Mouse (Mus musculus): Measurements from ENCODE around the gene Adam12. TPM values are rescaled to one million over a fixed set of nuclear protein-coding genes. Genes with fewer than 3 reads are reported as not detected.

Gene Adam12
- polyA plus RNA-seq, 1 experiment from 2014 or later: 2.3 TPM

DNA sequence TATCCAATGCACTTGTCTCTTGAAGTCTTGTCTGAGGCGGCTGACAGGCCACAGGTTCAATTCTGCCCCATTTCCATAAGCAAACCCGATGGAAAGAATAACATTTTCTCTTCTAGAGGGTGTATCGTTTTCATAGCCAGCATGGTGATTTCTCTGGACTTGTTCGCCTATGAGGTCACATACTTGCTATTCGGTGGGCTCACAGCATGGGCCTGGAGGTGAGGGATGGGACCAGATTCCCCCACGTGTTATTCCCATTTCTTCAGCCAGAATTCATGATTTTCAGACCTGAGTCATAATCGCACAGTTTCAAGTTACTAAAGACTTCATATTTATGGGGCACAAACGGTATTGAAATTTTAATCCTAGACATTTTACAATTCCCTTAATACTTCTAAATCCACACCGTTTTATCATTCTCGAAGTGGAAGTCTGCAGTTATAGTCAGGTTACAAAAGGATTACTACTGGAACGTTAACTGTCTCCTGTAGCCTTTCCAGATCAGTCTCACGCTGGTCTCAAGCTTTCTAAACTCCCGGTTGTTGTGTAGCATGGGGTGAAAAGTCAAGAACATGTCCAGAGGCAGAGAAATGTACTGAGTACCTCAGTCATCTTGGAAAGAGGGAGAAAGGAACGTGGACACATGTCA is 58.4 kb downstream of the Adam12 start:
- H3K27me3 ChIP-seq: no peaks in the 10 kb centered on the region

DNA sequence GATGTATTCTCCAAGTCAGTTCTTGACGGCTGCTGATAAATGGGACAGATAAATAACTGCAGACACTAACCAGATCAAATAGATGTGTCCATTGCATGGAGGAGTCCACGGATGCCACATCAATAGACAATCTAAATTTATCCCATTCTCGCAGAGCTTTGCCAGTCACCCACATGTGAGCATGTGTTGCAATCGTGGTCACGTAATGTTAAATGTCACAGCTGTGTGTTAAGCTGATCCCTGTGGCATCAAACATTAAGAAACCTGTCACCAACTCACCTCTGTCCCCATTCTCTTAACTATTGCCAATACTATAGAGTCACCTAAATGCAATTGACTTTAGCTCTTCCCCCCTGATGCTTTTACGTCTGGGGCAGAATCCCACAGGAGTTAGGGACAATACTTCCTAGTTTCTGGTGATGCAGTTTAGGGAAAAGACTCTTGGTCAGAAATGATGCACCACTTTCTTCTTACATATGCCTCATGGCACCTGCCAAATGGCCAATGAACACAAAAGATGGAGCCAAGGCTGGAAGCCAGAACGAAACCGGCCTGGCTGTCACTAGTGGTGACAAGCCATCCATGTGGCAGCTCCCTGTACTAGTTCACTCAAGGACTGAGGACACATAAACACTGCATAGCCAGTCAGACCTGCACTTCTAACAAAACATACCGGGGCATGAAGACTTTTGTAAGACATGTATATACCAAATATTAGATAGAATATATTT is 61.6 kb downstream of the Adam12 start:
- H3K36me3 ChIP-seq: no peaks in the 10 kb centered on the region
- no peak overlapping the region for H3K4me3 ChIP-seq
- H3K4me1 ChIP-seq: no peaks in the 10 kb centered on the region
- no peak overlapping the region for H3K4me2 ChIP-seq (replicated peaks)
- H3K27me3 ChIP-seq: no peaks in the 10 kb centered on the region
- H3K9ac ChIP-seq (replicated peaks): no peak overlapping the region
- ATAC-seq (replicated peaks): no peak
- H3K27ac ChIP-seq (replicated peaks): no peak overlapping the region
- H3K9me3 ChIP-seq: no peaks in the 10 kb centered on the region
- WGBS: 87% methylated on average over 9 of the region's 9 CpGs

More for the DNA sequence above, 58.4 kb downstream of the Adam12 start:
- no peak overlapping the region for H3K4me2 ChIP-seq (replicated peaks)
- H3K36me3 ChIP-seq: no peaks in the 10 kb centered on the region
- no peak for ATAC-seq (replicated peaks)
- H3K9me3 ChIP-seq: no peaks in the 10 kb centered on the region
- H3K4me1 ChIP-seq: no peaks in the 10 kb centered on the region
- no peak overlapping the region for H3K9ac ChIP-seq (replicated peaks)
- H3K27ac ChIP-seq (replicated peaks): no peak overlapping the region
- 84% methylated on average over 14 of the region's 14 CpGs for WGBS
- H3K4me3 ChIP-seq: no peak overlapping the region

DNA sequence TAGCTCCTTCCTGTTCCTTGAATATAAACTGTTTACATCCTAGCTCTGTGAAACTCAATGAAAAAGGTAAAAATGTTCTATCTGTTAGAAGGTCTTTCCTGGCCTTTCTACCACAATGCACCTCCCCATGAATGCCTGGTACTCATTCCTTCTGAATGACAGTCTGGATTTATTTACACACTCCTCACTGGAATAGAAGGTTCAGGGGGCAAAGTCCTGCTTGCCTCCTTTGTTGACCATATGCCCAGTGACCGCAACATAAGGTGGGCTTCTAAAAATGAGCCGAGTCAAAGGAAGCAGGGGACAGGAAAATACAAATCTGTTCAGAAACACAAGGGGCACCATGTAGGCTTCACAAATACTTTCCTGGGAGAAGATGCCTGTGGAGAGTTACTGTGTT is 62.2 kb downstream of the Adam12 start:
- Histone ChIP-seq H3K36me3 (no peaks in the 10 kb centered on the region), H3K4me3 (no peak overlapping the region), H3K9ac (replicated peaks) (no peak overlapping the region), H3K27ac (replicated peaks) (no peak overlapping the region), H3K4me2 (replicated peaks) (no peak overlapping the region), H3K9me3 (no peaks in the 10 kb centered on the region), H3K4me1 (no peaks in the 10 kb centered on the region), H3K27me3 (no peaks in the 10 kb centered on the region)
- WGBS: 93% methylated on average over 2 of the region's 2 CpGs
- no peak for ATAC-seq (replicated peaks)

DNA sequence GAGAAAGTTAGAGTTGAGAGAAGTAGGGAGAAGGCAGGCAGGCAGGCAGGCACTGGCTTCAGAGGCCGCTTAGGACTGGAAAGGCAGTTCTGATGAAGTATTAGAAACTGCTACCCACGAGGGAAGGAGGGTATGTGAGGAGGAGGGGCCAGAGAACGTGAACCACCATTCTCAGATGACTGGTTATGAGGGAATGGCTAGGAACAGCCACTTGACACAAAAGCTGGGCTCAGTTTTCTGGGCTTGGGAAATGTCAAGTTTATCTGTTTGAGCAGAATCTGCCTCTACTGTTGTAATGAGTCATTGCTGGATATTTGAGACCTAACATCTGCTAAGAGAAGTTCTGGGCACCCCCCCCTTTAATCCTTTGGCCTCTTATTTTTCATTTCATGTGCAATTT is 64.4 kb downstream of the Adam12 start:
- Histone ChIP-seq H3K4me1 (no peaks in the 10 kb centered on the region), H3K27me3 (no peaks in the 10 kb centered on the region), H3K36me3 (no peaks in the 10 kb centered on the region), H3K9ac (replicated peaks) (no peak overlapping the region), H3K27ac (replicated peaks) (no peak overlapping the region), H3K9me3 (no peaks in the 10 kb centered on the region), H3K4me2 (replicated peaks) (no peak overlapping the region), H3K4me3 (no peak overlapping the region)
- 48% methylated on average over 3 of the region's 3 CpGs for WGBS
- ATAC-seq (replicated peaks): no peak

DNA sequence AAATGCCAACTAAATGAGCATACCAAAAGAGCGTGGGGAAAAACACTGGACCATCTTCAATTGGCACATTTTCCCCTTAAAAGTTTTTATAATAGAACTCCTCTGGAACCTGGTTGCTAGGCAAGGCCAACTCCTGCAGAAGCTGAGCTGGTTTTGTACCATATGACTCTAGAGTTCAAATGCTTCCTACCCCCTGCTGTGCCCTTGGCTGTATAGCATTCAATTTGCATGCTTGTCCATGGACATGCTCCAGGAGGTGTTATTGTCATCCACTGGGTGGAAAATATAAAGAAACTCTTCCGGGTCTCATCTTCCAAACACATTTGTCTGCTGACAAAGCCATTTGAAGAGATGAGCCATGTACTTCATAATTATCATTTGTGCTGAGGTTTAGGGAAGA is 68.2 kb downstream of the Adam12 start:
- Histone ChIP-seq H3K27ac (replicated peaks) (no peak overlapping the region), H3K4me2 (replicated peaks) (no peak overlapping the region), H3K4me1 (no peaks in the 10 kb centered on the region), H3K9me3 (no peaks in the 10 kb centered on the region), H3K9ac (replicated peaks) (no peak overlapping the region), H3K4me3 (no peak overlapping the region), H3K27me3 (no peaks in the 10 kb centered on the region), H3K36me3 (no peaks in the 10 kb centered on the region)
- no peak for ATAC-seq (replicated peaks)
- 68% methylated on average over 2 of the region's 2 CpGs for WGBS

DNA sequence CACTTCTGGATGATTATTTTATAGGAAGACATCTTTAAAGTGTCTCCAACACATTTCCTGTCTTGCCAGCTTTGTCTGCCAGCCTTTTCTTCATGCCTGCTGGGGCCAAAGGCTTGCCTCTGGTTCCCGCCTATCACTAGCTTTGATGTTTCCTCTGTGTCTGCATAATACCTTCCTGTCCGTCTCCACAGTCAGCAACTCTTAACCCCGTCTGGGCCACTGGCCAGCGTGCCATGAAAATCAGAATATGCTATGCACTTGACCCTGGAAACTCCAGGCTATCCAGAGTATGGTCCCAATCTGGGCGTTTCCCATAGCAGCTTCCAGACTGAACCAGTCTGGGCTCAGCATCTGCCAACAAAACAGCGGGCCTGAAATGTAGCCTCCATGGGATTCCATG is 69.1 kb downstream of the Adam12 start:
- no peak overlapping the region for H3K4me2 ChIP-seq (replicated peaks)
- no peak overlapping the region for H3K4me3 ChIP-seq
- no peaks in the 10 kb centered on the region for H3K27me3 ChIP-seq
- H3K36me3 ChIP-seq: no peaks in the 10 kb centered on the region
- no peaks in the 10 kb centered on the region for H3K4me1 ChIP-seq
- no peak for ATAC-seq (replicated peaks)
- no peaks in the 10 kb centered on the region for H3K9me3 ChIP-seq
- 68% methylated on average over 6 of the region's 6 CpGs for whole genome bisulfite sequencing
- H3K9ac ChIP-seq (replicated peaks): no peak overlapping the region
- no peak overlapping the region for H3K27ac ChIP-seq (replicated peaks)

DNA sequence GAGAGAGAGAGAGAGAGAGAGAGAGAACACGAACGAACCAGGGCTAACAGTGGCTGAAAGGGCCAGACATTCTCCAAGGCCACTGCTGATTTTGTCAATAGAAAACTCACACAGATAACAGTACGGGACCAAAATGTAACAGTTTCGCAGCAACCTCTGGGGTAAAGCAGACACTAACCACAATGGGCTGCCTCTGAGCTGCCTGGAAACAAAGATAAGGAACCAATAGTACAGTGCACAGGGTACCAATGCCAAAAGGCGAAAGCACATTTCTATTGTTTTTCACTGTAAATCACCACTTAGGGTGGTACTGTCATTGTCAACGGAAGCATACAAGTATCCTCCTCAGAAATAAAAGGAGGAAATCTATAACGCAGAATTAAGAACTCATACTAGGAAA is 72.3 kb downstream of the Adam12 start:
- Histone ChIP-seq H3K9me3 (no peaks in the 10 kb centered on the region), H3K36me3 (no peaks in the 10 kb centered on the region), H3K27me3 (no peaks in the 10 kb centered on the region), H3K4me1 (no peaks in the 10 kb centered on the region), H3K4me3 (no peak overlapping the region), H3K9ac (replicated peaks) (no peak overlapping the region), H3K27ac (replicated peaks) (no peak overlapping the region), H3K4me2 (replicated peaks) (no peak overlapping the region)
- 83% methylated on average over 7 of the region's 7 CpGs for WGBS
- no peak for ATAC-seq (replicated peaks)

DNA sequence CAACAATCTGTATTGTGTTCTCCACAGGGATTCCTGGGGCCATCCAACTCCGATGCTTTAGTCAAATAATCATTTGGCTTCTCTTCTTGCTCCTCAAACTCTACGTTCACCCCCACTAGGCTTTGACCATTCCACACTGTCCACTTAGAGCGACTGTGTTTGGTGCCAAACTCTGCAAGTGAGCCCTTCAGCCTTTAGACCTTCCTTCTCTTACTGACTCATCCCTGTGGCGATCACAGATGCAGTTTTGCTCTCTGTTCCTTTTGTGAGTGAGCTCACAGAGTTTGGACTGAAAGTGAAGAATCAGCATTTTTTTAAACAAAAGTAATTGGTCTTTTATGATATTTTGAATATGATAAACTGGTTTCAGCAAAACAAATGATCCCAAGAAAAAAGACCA is 80.6 kb downstream of the Adam12 start:
- no peaks in the 10 kb centered on the region for H3K36me3 ChIP-seq
- no peak overlapping the region for H3K27ac ChIP-seq (replicated peaks)
- WGBS: 87% methylated on average over 4 of the region's 4 CpGs
- no peaks in the 10 kb centered on the region for H3K27me3 ChIP-seq
- no peak overlapping the region for H3K9ac ChIP-seq (replicated peaks)
- no peaks in the 10 kb centered on the region for H3K9me3 ChIP-seq
- no peak overlapping the region for H3K4me2 ChIP-seq (replicated peaks)
- no peak overlapping the region for H3K4me3 ChIP-seq
- no peaks in the 10 kb centered on the region for H3K4me1 ChIP-seq
- no peak for ATAC-seq (replicated peaks)

DNA sequence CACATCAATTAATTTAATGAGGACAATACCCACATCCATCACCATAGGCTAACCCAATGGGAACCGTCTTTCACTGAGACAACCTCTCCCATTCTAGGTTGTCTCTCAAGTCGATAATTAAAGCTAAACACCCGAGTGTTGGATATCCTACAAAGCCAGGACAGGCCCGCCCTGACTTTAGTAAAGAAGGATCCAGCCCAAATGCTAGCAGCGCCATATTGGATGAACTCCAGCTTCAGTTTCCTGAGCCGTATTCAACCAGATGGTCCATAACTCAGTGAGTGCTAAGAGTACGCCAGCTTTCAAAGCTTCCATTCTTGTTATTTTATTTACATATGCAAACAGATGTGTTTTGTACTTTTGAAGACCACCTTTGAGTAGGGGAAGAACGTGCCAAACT is 81.6 kb downstream of the Adam12 start:
- Histone ChIP-seq H3K27ac (replicated peaks) (no peak overlapping the region), H3K9ac (replicated peaks) (no peak overlapping the region), H3K9me3 (no peaks in the 10 kb centered on the region), H3K27me3 (no peaks in the 10 kb centered on the region), H3K4me1 (no peaks in the 10 kb centered on the region), H3K4me2 (replicated peaks) (no peak overlapping the region), H3K36me3 (no peaks in the 10 kb centered on the region), H3K4me3 (no peak overlapping the region)
- 62% methylated on average over 8 of the region's 8 CpGs for WGBS
- ATAC-seq (replicated peaks): no peak

DNA sequence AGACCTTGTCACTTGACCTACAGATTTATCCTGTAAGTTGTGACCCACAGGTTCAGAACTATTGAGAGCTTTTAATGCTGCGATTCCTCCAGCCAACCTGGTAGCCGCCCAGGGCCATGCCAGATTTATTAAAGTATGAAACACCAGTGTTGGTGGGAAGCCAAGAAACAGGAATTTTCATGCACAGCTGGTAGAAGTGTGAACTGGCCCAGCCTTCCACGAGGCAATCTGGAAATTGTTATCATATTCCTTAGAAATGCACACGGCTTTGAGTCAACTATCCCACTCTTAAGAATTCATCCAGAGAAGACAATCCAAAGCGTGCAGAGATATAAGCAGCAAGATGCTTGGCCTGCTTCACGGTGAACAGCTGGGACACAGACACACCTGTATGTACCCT is 82.6 kb downstream of the Adam12 start:
- WGBS: 88% methylated on average over 6 of the region's 6 CpGs
- Histone ChIP-seq H3K4me1 (no peaks in the 10 kb centered on the region), H3K27me3 (no peaks in the 10 kb centered on the region), H3K9me3 (no peaks in the 10 kb centered on the region), H3K9ac (replicated peaks) (no peak overlapping the region), H3K4me3 (no peak overlapping the region), H3K36me3 (no peaks in the 10 kb centered on the region), H3K27ac (replicated peaks) (no peak overlapping the region), H3K4me2 (replicated peaks) (no peak overlapping the region)
- no peak for ATAC-seq (replicated peaks)

DNA sequence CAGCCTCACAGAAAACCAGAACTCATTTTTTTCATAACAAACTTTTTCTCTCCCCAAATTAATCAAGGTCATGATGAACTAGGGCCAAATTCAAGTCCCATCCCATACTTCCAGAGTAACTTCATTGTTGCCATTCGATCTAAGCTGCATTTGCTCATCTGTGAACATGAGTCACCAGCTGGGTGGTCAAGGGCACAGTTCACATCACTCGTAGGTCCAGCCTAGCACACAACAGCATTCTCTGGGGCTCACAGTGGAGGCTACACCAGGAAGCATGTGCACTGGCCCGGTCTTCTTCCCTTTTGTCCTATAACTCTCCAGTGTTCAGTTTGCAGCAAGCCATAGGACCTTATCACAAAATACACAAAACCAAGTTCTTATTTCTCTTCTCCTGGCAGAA is 84.4 kb downstream of the Adam12 start:
- H3K4me2 ChIP-seq (replicated peaks): no peak overlapping the region
- H3K4me1 ChIP-seq: no peaks in the 10 kb centered on the region; the same call in 1 of the 2 replicates
- no peaks in the 10 kb centered on the region for H3K9me3 ChIP-seq
- no peak overlapping the region for H3K4me3 ChIP-seq
- H3K36me3 ChIP-seq: no peaks in the 10 kb centered on the region
- H3K9ac ChIP-seq (replicated peaks): no peak overlapping the region
- no peak overlapping the region for H3K27ac ChIP-seq (replicated peaks)
- no peak for ATAC-seq (replicated peaks)
- no peaks in the 10 kb centered on the region for H3K27me3 ChIP-seq
- 86% methylated on average over 3 of the region's 3 CpGs for WGBS

DNA sequence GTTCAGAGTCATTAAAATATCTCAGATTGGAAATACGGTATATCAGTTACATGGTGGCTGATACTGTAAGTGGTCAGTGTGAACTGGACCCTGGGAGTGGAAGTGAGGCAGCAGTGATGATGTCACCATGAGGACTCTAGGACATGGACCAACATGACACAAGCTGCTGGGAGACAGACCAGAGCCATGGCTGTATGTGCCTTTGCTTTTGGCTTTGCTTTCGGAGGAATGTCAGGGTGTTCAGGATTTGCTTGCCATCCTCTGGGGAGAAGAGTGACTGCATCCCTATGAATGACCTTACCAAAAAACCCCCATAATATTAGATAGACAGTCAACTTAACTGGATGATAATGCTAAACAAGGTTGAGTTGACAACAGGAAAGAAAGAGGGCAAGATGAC is 85.1 kb downstream of the Adam12 start:
- no peak overlapping the region for H3K27ac ChIP-seq (replicated peaks)
- H3K27me3 ChIP-seq: no peaks in the 10 kb centered on the region
- no peak overlapping the region for H3K9ac ChIP-seq (replicated peaks)
- no peak for ATAC-seq (replicated peaks)
- 93% methylated on average over 2 of the region's 2 CpGs for WGBS
- no peaks in the 10 kb centered on the region; the same call in 1 of the 2 replicates for H3K4me1 ChIP-seq
- H3K9me3 ChIP-seq: no peaks in the 10 kb centered on the region
- no peaks in the 10 kb centered on the region for H3K36me3 ChIP-seq
- H3K4me3 ChIP-seq: no peak overlapping the region
- H3K4me2 ChIP-seq (replicated peaks): no peak overlapping the region

DNA sequence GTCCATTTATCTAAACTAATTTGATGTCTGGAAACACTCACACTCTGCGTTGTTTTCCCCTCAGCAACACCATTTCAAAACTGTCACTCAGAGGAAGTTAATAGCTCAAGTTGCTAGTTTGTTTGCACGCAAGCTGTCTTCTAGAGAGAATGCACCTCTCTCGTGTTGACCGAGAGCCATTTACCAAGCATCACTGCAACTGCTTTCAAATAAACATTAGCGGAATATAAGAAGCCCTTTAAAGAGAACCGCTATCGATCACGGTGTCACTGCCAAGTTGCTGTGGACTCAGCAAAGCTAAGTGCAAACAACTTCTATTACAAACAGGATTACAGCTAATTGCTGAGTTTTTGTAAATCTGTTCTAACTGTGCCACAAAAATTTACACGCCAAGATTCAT is 87.8 kb downstream of the Adam12 start:
- WGBS: 44% methylated on average over 9 of the region's 9 CpGs
- Histone ChIP-seq H3K27me3 (no peaks in the 10 kb centered on the region), H3K4me2 (replicated peaks) (no peak overlapping the region), H3K9me3 (no peaks in the 10 kb centered on the region), H3K4me1 (no peaks in the 10 kb centered on the region; the same call in 1 of the 2 replicates), H3K36me3 (no peaks in the 10 kb centered on the region), H3K9ac (replicated peaks) (no peak overlapping the region), H3K27ac (replicated peaks) (no peak overlapping the region), H3K4me3 (no peak overlapping the region)
- no peak for ATAC-seq (replicated peaks)
